Mouse (Mus musculus): ENCODE data around the gene Olfr1158. TPM values are rescaled to one million over a fixed set of nuclear protein-coding genes. Genes with fewer than 3 reads are reported as not detected.
"Not testable (repeated sequence)": the region's sequence is repeated elsewhere in the genome, so short reads cannot be mapped to it uniquely, and the experiment has no call there.

Gene Olfr1158
- polyA plus RNA-seq (2014; fragmentation: Nextera tagmentation; extraction: Ambion mirVana) = not detected in 2 replicates

GRCm38 (mm10) chr2:87989813-87990212 is at the start of gene Olfr1158:
Gene Olfr1158, plus strand, starts transcription at chr2:87990113.
- Histone ChIP-seq H3K27me3 (ENCODE audit: control insufficient read depth, insufficient read depth, low read length) (no peaks in the 10 kb centered on the region), H3K36me3 (ENCODE audit: control insufficient read depth, insufficient read depth, low read length) (no peaks in the 10 kb centered on the region), H3K4me1 (ENCODE audit: control insufficient read depth, insufficient read depth, low read length) (no peaks in the 10 kb centered on the region), H3K27ac (ENCODE audit: low read depth, low read length) (no peak within 1 kb of the TSS), H3K9me3 (replicated peaks; ENCODE audit: control insufficient read depth, low read length) (no peaks in the 10 kb centered on the region), H3K4me3 (ENCODE audit: low read depth, low read length) (no peak within 1 kb of the TSS), H3K9ac (ENCODE audit: low read depth, low read length) (no peak within 1 kb of the TSS), H3K4me2 (no peak within 1 kb of the TSS)
- ATAC-seq (replicated peaks; ENCODE audit: insufficient number of reproducible peaks, low FRiP score, low TSS enrichment) = no peak

DNA sequence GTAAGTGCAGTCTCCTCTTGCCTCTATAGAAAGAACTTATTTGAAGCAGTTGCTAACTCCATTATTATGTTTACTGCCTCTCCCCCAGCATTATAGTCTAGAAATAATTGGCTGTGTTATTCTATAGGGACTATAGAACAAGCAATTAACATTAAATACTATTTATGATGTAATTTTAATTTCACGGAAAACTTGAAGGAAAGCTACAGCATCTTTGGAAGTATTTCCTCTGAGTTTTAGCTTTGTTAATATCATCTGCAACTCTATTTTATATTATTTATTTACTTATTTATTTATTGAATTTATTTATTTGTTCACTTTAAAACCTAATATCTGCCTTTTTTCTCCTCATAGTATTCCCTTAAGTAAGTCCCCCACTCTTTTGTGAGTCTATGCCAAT is 44.9 kb upstream of the Olfr1158 start, which contains the start of gene Olfr1155:
Olfr1155 (minus strand) TSS at position 101 of the 400 bp plus-strand sequence.
- no peak within 1 kb of the TSS for H3K27ac ChIP-seq (ENCODE audit: low read depth, low read length)
- no peaks in the 10 kb centered on the region for H3K4me1 ChIP-seq (ENCODE audit: control insufficient read depth, insufficient read depth, low read length)
- H3K4me3 ChIP-seq (ENCODE audit: low read depth, low read length) = no peak within 1 kb of the TSS
- H3K9ac ChIP-seq (ENCODE audit: low read depth, low read length) = no peak within 1 kb of the TSS
- H3K27me3 ChIP-seq (ENCODE audit: control insufficient read depth, insufficient read depth, low read length) = no peaks in the 10 kb centered on the region
- no peaks in the 10 kb centered on the region for H3K36me3 ChIP-seq (ENCODE audit: control insufficient read depth, insufficient read depth, low read length)
- no peaks in the 10 kb centered on the region for H3K9me3 ChIP-seq (replicated peaks; ENCODE audit: control insufficient read depth, low read length)
- 91% methylated on average over 1 of the region's 1 CpGs for WGBS (ENCODE audit: insufficient replicate concordance)
- H3K4me2 ChIP-seq = no peak within 1 kb of the TSS
- no peak for ATAC-seq (replicated peaks; ENCODE audit: insufficient number of reproducible peaks, low FRiP score, low TSS enrichment)

DNA sequence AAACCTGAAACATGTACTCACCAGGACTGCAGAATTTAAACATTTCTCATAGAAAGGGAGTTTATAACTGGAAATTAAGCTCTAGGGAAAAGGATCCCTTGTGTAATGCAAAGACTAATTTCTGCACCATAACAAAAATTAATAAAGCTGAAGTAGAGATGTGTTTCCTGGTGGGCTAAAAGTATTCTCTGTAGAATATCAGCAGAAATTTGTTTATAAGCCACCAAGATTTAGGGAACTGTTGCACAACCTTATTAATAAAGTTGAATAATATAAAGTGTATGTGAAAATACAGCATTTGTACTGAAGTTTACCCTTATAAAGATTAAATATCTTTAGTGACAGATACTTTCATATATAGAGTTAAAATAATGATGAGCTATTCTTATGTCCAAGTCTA is 36.9 kb upstream of the Olfr1158 start, which contains the start of gene Olfr1156:
Olfr1156 (minus strand) TSS at position 101 of the 400 bp plus-strand sequence.
- no peaks in the 10 kb centered on the region for H3K9me3 ChIP-seq (replicated peaks; ENCODE audit: control insufficient read depth, low read length)
- no peak within 1 kb of the TSS for H3K4me2 ChIP-seq
- H3K4me1 ChIP-seq (ENCODE audit: control insufficient read depth, insufficient read depth, low read length) = no peaks in the 10 kb centered on the region
- no peak within 1 kb of the TSS for H3K27ac ChIP-seq (ENCODE audit: low read depth, low read length)
- H3K27me3 ChIP-seq (ENCODE audit: control insufficient read depth, insufficient read depth, low read length) = no peaks in the 10 kb centered on the region
- ATAC-seq (replicated peaks; ENCODE audit: insufficient number of reproducible peaks, low FRiP score, low TSS enrichment) = no peak
- no peak within 1 kb of the TSS for H3K4me3 ChIP-seq (ENCODE audit: low read depth, low read length)
- no peak within 1 kb of the TSS for H3K9ac ChIP-seq (ENCODE audit: low read depth, low read length)
- H3K36me3 ChIP-seq (ENCODE audit: control insufficient read depth, insufficient read depth, low read length) = no peaks in the 10 kb centered on the region

GRCm38 (mm10) chr2:87968199-87968598 is 21.7 kb upstream of the Olfr1158 start, which contains the start of gene Olfr1157:
Gene Olfr1157, minus strand, starts transcription at chr2:87968299.
- Histone ChIP-seq H3K4me3 (ENCODE audit: low read depth, low read length) (no peak within 1 kb of the TSS), H3K4me1 (ENCODE audit: control insufficient read depth, insufficient read depth, low read length) (no peaks in the 10 kb centered on the region), H3K9me3 (replicated peaks; ENCODE audit: control insufficient read depth, low read length) (no peaks in the 10 kb centered on the region), H3K27ac (ENCODE audit: low read depth, low read length) (no peak within 1 kb of the TSS), H3K4me2 (no peak within 1 kb of the TSS), H3K36me3 (ENCODE audit: control insufficient read depth, insufficient read depth, low read length) (no peaks in the 10 kb centered on the region), H3K9ac (ENCODE audit: low read depth, low read length) (no peak within 1 kb of the TSS), H3K27me3 (ENCODE audit: control insufficient read depth, insufficient read depth, low read length) (no peaks in the 10 kb centered on the region)
- no peak for ATAC-seq (replicated peaks; ENCODE audit: insufficient number of reproducible peaks, low FRiP score, low TSS enrichment)
- WGBS (ENCODE audit: insufficient replicate concordance) = 91% methylated on average over 4 of the region's 4 CpGs

GRCm38 (mm10) chr2:87974563-87974962 is 15.3 kb upstream of the Olfr1158 start, which contains the start of gene Olfr74:
Gene Olfr74, minus strand, starts transcription at chr2:87974663.
- Histone ChIP-seq H3K9ac (ENCODE audit: low read depth, low read length) (no peak within 1 kb of the TSS), H3K9me3 (replicated peaks; ENCODE audit: control insufficient read depth, low read length) (no peaks in the 10 kb centered on the region), H3K36me3 (ENCODE audit: control insufficient read depth, insufficient read depth, low read length) (no peaks in the 10 kb centered on the region), H3K27me3 (ENCODE audit: control insufficient read depth, insufficient read depth, low read length) (no peaks in the 10 kb centered on the region), H3K4me1 (ENCODE audit: control insufficient read depth, insufficient read depth, low read length) (no peaks in the 10 kb centered on the region), H3K4me3 (ENCODE audit: low read depth, low read length) (no peak within 1 kb of the TSS), H3K4me2 (no peak within 1 kb of the TSS), H3K27ac (ENCODE audit: low read depth, low read length) (no peak within 1 kb of the TSS)
- WGBS (ENCODE audit: insufficient replicate concordance) = 72% methylated on average over 3 of the region's 3 CpGs
- ATAC-seq (replicated peaks; ENCODE audit: insufficient number of reproducible peaks, low FRiP score, low TSS enrichment) = no peak

DNA sequence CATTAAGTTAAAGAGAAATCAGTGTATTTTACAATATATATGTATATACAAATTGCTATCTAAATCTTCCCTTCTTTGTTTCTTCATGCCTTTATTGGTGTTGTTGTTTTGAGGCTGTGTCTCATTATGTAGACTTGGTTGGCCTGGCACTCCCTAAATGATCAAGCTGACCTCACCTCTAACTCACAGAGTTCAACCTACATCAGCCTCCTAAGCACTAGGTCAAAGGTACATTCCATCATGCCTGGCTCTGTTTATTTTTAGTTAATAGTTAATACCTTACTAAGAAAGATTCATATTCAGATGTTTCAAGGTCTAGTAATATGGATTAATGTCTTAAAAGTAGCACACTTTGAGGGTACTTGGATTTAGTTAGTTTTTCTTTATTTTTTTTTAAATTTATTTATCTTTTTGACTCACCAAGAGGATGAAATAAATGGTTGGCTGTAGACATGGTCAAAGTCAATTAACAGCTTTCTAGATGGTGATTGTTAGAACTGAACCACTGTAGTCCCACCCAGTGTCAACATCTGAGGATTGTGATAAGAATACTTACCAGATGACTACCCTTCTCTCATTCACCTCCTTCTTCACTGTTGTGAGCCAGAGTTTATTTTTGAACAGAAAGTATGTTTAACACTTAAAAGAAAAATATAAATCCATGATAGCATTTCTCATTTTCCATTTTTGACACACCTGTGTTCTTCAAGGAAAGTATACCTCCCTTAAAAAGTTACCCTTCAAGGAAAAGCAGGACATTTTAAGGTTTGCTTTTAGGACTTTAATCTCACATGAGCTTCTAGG is 17.8 kb downstream of the Olfr1158 start, which contains the start of gene Olfr1160:
Olfr1160 (minus strand) TSS at position 754 of the 804 bp plus-strand sequence.
- Histone ChIP-seq H3K4me1 (ENCODE audit: control insufficient read depth, insufficient read depth, low read length) (no peaks in the 10 kb centered on the region), H3K36me3 (ENCODE audit: control insufficient read depth, insufficient read depth, low read length) (no peaks in the 10 kb centered on the region), H3K9me3 (replicated peaks; ENCODE audit: control insufficient read depth, low read length) (no peaks in the 10 kb centered on the region), H3K27ac (ENCODE audit: low read depth, low read length) (no peak within 1 kb of the TSS), H3K27me3 (ENCODE audit: control insufficient read depth, insufficient read depth, low read length) (no peaks in the 10 kb centered on the region), H3K4me2 (no peak within 1 kb of the TSS), H3K9ac (ENCODE audit: low read depth, low read length) (no peak within 1 kb of the TSS), H3K4me3 (ENCODE audit: low read depth, low read length) (no peak within 1 kb of the TSS)
- ATAC-seq (replicated peaks; ENCODE audit: insufficient number of reproducible peaks, low FRiP score, low TSS enrichment) = no peak

DNA sequence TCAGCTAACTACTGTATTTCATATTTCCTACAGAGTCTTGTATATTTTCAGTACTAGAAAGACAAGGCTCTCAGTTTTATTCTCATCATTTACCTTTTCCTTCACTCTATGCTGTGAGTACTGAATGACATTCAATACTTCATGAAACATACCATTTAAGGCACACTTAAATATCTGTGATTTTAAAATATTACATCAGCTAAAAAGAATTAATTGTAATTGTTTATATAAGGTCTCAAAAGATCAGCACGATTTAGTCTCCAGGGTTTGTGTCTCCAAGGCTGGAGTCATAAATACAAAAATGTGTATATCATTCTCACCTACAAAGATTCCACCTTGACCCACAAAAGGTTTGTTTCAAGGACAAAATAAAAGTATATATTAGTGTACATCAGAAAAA is 32.6 kb downstream of the Olfr1158 start, which contains the start of gene Olfr1161:
Olfr1161 (plus strand) TSS at position 301 of the 400 bp plus-strand sequence.
- H3K9ac ChIP-seq (ENCODE audit: low read depth, low read length); H3K9me3 ChIP-seq (replicated peaks; ENCODE audit: control insufficient read depth, low read length); H3K4me2 ChIP-seq; H3K27me3 ChIP-seq (ENCODE audit: control insufficient read depth, insufficient read depth, low read length); ATAC-seq (replicated peaks; ENCODE audit: insufficient number of reproducible peaks, low FRiP score, low TSS enrichment); H3K4me3 ChIP-seq (ENCODE audit: low read depth, low read length); H3K4me1 ChIP-seq (ENCODE audit: control insufficient read depth, insufficient read depth, low read length); H3K36me3 ChIP-seq (ENCODE audit: control insufficient read depth, insufficient read depth, low read length); H3K27ac ChIP-seq (ENCODE audit: low read depth, low read length): not testable (repeated sequence)
- WGBS (ENCODE audit: insufficient replicate concordance) = 78% methylated on average over 1 of the region's 1 CpGs

DNA sequence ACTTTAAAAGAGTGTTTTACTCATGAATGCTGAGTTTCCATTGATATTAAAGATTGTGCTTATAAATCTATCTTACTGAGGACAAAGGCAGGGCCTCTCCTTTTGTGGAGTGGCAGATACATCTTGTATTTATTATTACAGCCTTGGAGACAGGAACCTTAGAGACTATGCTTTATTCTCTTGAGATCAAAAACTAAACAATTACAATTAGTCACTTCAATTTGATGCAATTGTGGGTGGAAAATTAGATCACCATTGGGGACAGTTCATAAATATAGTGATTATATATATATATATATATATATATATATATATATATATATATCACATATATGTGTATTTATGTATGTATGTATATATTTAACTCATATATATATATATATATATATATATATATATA is 47.7 kb downstream of the Olfr1158 start, which contains the start of gene Olfr73:
Olfr73 (minus strand) TSS at position 101 of the 400 bp plus-strand sequence.
- no peaks in the 10 kb centered on the region for H3K36me3 ChIP-seq (ENCODE audit: control insufficient read depth, insufficient read depth, low read length)
- no peak within 1 kb of the TSS for H3K9ac ChIP-seq (ENCODE audit: low read depth, low read length)
- H3K4me2 ChIP-seq = no peak within 1 kb of the TSS
- no peak within 1 kb of the TSS for H3K4me3 ChIP-seq (ENCODE audit: low read depth, low read length)
- no peak for ATAC-seq (replicated peaks; ENCODE audit: insufficient number of reproducible peaks, low FRiP score, low TSS enrichment)
- H3K4me1 ChIP-seq (ENCODE audit: control insufficient read depth, insufficient read depth, low read length) = no peaks in the 10 kb centered on the region
- H3K9me3 ChIP-seq (replicated peaks; ENCODE audit: control insufficient read depth, low read length) = no peaks in the 10 kb centered on the region
- H3K27ac ChIP-seq (ENCODE audit: low read depth, low read length) = no peak within 1 kb of the TSS
- no peaks in the 10 kb centered on the region for H3K27me3 ChIP-seq (ENCODE audit: control insufficient read depth, insufficient read depth, low read length)

Data from heart, embryonic 11.5 days (tissue).